Mouse (Mus musculus): ENCODE data around the gene Poc1b. TPM values are rescaled to one million over a fixed set of nuclear protein-coding genes. Genes with fewer than 3 reads are reported as not detected.

Gene Poc1b
- polyA plus RNA-seq, 1 experiment, result 26.7 TPM

DNA sequence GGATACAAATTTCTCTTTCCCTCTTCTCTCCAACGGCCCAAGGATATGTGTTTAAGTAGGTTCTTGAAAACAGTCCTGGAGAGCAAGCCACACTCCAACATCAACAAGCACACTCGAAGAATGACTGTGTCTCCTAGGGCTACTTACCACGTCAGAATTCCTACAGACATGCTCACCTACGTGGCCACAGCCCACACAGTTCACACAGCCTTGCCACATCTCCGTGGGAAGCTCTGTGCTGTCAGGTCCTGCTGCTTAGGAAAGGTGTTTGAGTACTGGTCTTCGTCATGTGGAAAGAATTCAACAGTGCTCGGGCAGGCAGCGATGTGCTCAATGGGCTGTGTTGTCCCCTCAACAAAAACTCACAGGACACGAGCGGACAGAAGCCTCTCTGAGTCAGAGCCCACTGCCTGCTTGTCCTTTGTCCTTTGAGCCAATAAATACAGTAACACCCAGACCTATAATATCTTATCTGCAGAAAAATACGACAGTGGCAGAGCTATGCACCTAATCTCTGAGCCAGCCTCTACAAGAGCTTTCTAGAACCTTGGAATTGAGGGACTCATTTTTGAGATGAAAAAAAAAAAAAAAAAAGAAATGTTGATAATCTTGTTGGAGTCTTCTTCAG lies 130.5 kb downstream of the Poc1b start:
- DNase-seq (ENCODE audit: low read depth), result no peak
- TF ChIP-seq POLR2A (IDR thresholded peaks at IDR 0.05; ENCODE audit: borderline replicate concordance, extremely low read depth, insufficient read depth, insufficient read length, poor library complexity, severe bottlenecking) (no peak), CTCF (IDR thresholded peaks at IDR 0.05; ENCODE audit: borderline replicate concordance, extremely low read depth, insufficient read depth, insufficient read length) (no peak)

- no peak for TF ChIP-seq CTCF (IDR thresholded peaks at IDR 0.05; ENCODE audit: borderline replicate concordance, extremely low read depth, insufficient read depth, insufficient read length)
- TF ChIP-seq POLR2A (IDR thresholded peaks at IDR 0.05; ENCODE audit: borderline replicate concordance, extremely low read depth, insufficient read depth, insufficient read length, poor library complexity, severe bottlenecking), result no peak
- DNase-seq (ENCODE audit: low read depth), result no peak
Measured at GRCm38 (mm10) chr10:99238537-99238936, 131.7 kb downstream of the Poc1b start.

DNA sequence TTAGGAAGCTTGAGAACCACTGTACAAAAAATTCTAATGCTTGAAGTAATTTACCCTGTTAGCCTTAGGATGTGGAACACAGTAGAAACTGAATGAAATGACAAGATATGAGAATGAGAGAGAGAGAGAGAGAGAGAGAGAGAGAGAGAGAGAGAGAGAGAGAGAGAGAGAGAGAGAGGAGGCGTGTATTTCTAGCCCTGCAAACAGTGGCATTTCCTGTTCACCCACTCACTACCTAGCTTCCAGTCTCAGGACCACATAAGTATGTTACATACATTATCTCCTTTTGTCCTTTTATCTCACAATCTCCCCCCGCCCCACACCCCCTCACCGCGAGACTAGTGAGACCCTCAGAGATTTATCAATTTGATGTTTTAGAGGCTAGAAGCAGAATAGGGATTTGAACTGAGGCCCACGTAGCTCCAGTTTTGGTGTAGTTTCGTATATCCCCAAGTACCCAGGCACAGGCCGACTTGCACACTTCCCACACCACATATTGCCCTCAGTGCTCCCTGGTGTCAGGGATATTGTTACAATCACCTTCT lies 134.5 kb downstream of the Poc1b start:
- TF ChIP-seq POLR2A (IDR thresholded peaks at IDR 0.05; ENCODE audit: borderline replicate concordance, extremely low read depth, insufficient read depth, insufficient read length, poor library complexity, severe bottlenecking), result no peak
- TF ChIP-seq CTCF (IDR thresholded peaks at IDR 0.05; ENCODE audit: borderline replicate concordance, extremely low read depth, insufficient read depth, insufficient read length), result no peak
- no peak for DNase-seq (ENCODE audit: low read depth)

- TF ChIP-seq CTCF (IDR thresholded peaks at IDR 0.05; ENCODE audit: borderline replicate concordance, extremely low read depth, insufficient read depth, insufficient read length), result no peak
- TF ChIP-seq POLR2A (IDR thresholded peaks at IDR 0.05; ENCODE audit: borderline replicate concordance, extremely low read depth, insufficient read depth, insufficient read length, poor library complexity, severe bottlenecking), result no peak
- DNase-seq (ENCODE audit: low read depth), result peak; percentile 59
Measured at GRCm38 (mm10) chr10:99241829-99242711, 135.2 kb downstream of the Poc1b start.

DNA sequence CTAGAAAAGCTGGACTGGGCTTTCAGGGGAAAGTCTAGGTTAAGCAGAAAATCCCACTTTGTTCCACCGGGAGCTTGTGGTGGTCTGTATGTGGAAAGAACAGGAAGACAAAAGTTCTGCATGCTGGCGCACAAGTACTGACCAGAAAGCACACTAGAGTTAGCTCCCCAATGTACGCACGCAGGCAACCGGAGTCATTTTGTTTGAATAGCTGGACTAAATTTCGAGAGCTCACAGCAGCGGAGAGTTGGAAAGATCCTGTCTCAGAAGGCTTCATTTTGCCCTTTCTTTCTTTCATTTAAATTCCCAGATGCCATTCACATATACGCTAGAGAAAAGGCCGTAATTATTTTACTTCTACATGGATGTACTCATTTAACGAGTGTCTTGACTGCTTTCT lies 135.9 kb downstream of the Poc1b start:
- TF ChIP-seq POLR2A (IDR thresholded peaks at IDR 0.05; ENCODE audit: borderline replicate concordance, extremely low read depth, insufficient read depth, insufficient read length, poor library complexity, severe bottlenecking) (no peak), CTCF (IDR thresholded peaks at IDR 0.05; ENCODE audit: borderline replicate concordance, extremely low read depth, insufficient read depth, insufficient read length) (no peak)
- no peak for DNase-seq (ENCODE audit: low read depth)

DNA sequence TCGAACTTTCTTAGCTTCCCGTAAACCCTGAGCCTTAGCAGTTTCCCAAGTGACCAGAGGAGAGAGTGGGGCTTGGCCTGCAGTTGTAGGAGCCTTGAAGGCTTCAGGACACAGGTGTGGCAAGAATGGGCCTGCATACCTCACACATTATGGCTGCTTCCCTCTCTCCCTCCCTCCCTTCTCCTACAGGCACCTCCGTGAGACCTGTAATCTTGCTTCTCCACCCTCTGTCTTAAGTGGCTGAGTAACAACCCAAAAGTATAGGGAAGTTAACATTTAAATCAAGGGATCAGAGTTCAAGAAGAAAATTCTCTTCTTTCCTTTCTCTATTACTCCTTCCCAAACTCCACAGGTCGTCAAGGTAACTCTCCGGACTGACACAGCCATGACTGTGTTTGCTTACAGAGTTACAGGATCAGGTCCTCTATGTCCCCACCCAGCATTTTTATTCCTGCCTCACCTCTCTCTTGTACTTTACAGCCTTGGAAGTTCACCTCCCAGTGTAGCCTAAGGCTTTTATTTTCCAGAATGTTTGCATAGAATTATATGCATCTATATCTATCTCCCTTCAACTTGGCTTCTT lies 137.2 kb downstream of the Poc1b start:
- no peak for DNase-seq (ENCODE audit: low read depth)
- no peak for TF ChIP-seq POLR2A (IDR thresholded peaks at IDR 0.05; ENCODE audit: borderline replicate concordance, extremely low read depth, insufficient read depth, insufficient read length, poor library complexity, severe bottlenecking)
- no peak for TF ChIP-seq CTCF (IDR thresholded peaks at IDR 0.05; ENCODE audit: borderline replicate concordance, extremely low read depth, insufficient read depth, insufficient read length)

DNA sequence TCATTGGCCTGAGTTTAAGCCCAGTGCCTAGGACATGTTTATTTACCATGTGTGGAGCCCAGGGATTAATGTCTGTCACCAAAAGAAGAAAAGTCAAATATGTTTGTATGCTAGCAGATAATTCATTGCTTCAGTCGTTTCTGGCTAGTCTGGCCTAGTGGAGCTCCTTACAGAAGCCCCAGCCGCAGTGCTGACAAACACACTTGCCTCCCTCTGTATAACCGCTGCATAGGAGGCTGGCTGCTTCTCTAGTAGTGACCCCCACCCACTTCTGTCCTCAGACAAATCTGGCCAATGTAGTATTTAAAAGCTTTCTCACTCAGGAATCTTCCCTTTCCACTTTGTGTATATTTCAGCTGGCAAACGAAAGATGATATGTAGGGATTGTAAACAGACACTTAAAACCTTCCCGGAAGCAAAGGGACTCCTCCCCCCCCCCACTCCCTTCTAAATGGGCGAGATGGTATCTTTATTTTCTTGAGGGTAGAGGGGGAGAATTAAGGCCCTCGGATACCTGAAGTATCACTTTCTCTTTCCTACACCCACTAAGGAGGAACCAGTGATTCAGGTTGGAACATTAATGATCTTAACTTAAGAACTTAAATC lies 137.9 kb downstream of the Poc1b start:
- no peak for DNase-seq (ENCODE audit: low read depth)
- TF ChIP-seq CTCF (IDR thresholded peaks at IDR 0.05; ENCODE audit: borderline replicate concordance, extremely low read depth, insufficient read depth, insufficient read length) (no peak), POLR2A (IDR thresholded peaks at IDR 0.05; ENCODE audit: borderline replicate concordance, extremely low read depth, insufficient read depth, insufficient read length, poor library complexity, severe bottlenecking) (no peak)

- no peak for TF ChIP-seq CTCF (IDR thresholded peaks at IDR 0.05; ENCODE audit: borderline replicate concordance, extremely low read depth, insufficient read depth, insufficient read length)
- TF ChIP-seq POLR2A (IDR thresholded peaks at IDR 0.05; ENCODE audit: borderline replicate concordance, extremely low read depth, insufficient read depth, insufficient read length, poor library complexity, severe bottlenecking), result no peak
Measured at GRCm38 (mm10) chr10:99246797-99247508, 140.1 kb downstream of the Poc1b start.

More at GRCm38 (mm10) chr10:99246797-99247508, 140.1 kb downstream of the Poc1b start:
- DNase-seq (ENCODE audit: low read depth), result no peak

Other genes starting within 250 kb of the Poc1b start
- 46.6 and 92.4 TPM in 2 replicates for gene Atp2b1, start 192.6 kb upstream of the Poc1b start, polyA plus RNA-seq (2012; rRNA removed)
- gene Galnt4, start 1.1 kb downstream of the Poc1b start, polyA plus RNA-seq (2012; rRNA removed), result 0.69 and 1.8 TPM in 2 replicates
- gene Phxr2, start 19.3 kb downstream of the Poc1b start, polyA plus RNA-seq (2012; rRNA removed), result not detected in 2 replicates
- gene Dusp6, start 156.2 kb downstream of the Poc1b start, polyA plus RNA-seq (2012; rRNA removed), result 31.8 and 35.9 TPM in 2 replicates

Measured in brain, embryonic 14.5 days (tissue).